Mouse (Mus musculus) limb, embryonic 10.5 days (tissue): ENCODE measurements around the gene Ndufab1. TPM values are rescaled to one million over a fixed set of nuclear protein-coding genes. Genes with fewer than 3 reads are reported as not detected.

Experiments used
- DNase-seq: peaks from one replicate; pipeline ENCODE4 v3.0.0-alpha.2; 2017; ENCODE audit warnings: low spot score
- H3K27ac ChIP-seq: fragments of 300-500 bp; sonication (generic); 2 replicates; pipeline ENCODE4 v1.5.1; 2016; ENCODE audit warnings: mild to moderate bottlenecking
- H3K27me3 ChIP-seq: fragments of 300-500 bp; sonication (generic); 2 replicates; pipeline ENCODE4 v1.6.1; 2016; ENCODE audit warnings: low read depth, mild to moderate bottlenecking; ENCODE audit not compliant: poor library complexity, severe bottlenecking
- H3K36me3 ChIP-seq: fragments of 300-500 bp; sonication (generic); 2 replicates; pipeline ENCODE4 v1.6.1; 2016; ENCODE audit warnings: mild to moderate bottlenecking, moderate library complexity
- H3K4me1 ChIP-seq: fragments of 300-500 bp; sonication (generic); 2 replicates; pipeline ENCODE4 v1.6.1; 2016
- H3K4me3 ChIP-seq: fragments of 300-500 bp; sonication (generic); 2 replicates; pipeline ENCODE4 v1.5.1; 2016; ENCODE audit warnings: mild to moderate bottlenecking, moderate library complexity
- H3K9me3 ChIP-seq: fragments of 300-500 bp; sonication (generic); replicated peaks from 2 replicates; pipeline ENCODE4 v1.6.1; 2016; ENCODE audit warnings: mild to moderate bottlenecking
- WGBS: fragments of 180-500 bp; shearing (Covaris S2); methylation state at CpG from one replicate; pipeline ENCODE4 v1.1.7; 2016; 5-methylcytosine and 5-hydroxymethylcytosine counted together
- polyA plus RNA-seq: library from polyadenylated mRNA; unstranded; fragments of >200 nt; fragmentation: Nextera tagmentation; extraction: Ambion mirVana; gene quantifications from 2 replicates; pipeline ENCODE4 v1.2.1, GENCODE M21; 2016

Gene Ndufab1
- polyA plus RNA-seq, 1 experiment from 2014 or later, result 799 TPM

DNA sequence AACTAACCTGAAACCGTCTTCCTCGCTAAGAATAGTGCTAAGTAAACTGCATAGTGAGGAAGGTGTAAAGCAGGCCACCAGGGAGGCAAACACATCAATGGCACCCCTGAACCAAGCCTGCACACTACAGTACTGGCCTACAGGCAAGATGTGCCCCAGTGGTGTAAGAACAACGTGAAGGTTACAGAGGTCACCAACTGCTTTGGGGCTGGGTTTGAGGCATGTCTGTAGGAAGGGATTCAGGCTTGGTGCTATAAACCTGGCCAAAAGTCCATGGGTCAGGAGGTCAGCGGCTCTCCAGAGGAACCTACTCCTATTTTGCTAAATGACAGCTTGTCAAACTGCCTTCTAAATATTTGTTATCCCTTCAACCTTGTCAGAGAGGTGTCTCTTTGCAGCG is 45.1 kb downstream of the Ndufab1 start:
- H3K36me3 ChIP-seq, result peaks cover 84% of the 10 kb centered on the region
- no peak overlapping the region for H3K27ac ChIP-seq
- 91% methylated on average over 5 of the region's 5 CpGs for WGBS
- H3K27me3 ChIP-seq, result no peaks in the 10 kb centered on the region
- no peak for DNase-seq
- no peaks in the 10 kb centered on the region for H3K4me1 ChIP-seq
- no peak overlapping the region for H3K4me3 ChIP-seq
- no peaks in the 10 kb centered on the region for H3K9me3 ChIP-seq

DNA sequence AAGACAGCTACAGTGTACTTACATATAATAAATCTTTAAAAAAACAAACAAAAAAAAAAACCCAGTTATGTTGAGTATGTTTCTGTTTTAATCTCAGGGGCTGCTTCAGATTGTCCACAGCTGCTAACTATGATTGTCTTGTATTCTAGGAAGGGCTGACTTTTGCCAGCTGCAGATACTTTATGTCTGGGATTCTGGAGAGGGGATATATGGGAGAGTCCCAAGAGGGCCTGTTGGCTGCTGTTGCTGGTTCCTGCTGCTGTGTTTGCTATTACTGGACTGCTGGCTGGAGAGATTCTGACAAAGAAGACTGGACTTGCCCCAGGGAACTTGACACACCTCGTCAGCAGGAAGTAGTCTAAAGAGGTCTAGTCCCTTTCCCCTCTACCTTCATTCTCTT is 50.9 kb downstream of the Ndufab1 start:
- H3K36me3 ChIP-seq, result peaks cover 83% of the 10 kb centered on the region
- DNase-seq, result no peak
- no peak overlapping the region for H3K27ac ChIP-seq
- no peaks in the 10 kb centered on the region for H3K9me3 ChIP-seq
- H3K4me3 ChIP-seq, result no peak overlapping the region
- no peaks in the 10 kb centered on the region for H3K4me1 ChIP-seq
- H3K27me3 ChIP-seq, result no peaks in the 10 kb centered on the region
- 97% methylated on average over 1 of the region's 1 CpGs for WGBS

DNA sequence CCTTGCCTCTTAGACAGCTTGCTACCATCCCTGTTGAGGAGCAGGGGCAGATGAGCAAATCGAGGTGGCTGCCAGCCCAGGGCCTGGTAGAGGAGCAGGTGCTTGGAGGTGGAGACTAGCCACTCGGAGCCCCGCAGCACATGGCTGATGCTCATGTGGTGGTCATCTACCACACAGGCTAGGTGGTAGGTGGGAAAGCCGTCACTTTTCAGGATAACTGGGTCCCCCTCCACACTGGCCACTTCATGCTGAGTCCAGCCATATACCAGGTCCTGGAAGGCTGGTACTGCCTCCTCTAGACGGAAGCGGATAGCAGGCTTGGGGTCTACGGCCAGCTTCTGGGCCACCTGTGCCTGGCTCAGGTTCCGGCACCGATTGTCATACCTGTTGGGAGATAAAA is 53.5 kb downstream of the Ndufab1 start:
- 96% methylated on average over 9 of the region's 9 CpGs for WGBS
- Histone ChIP-seq H3K36me3 (peaks cover 67% of the 10 kb centered on the region), H3K4me1 (no peaks in the 10 kb centered on the region), H3K27me3 (no peaks in the 10 kb centered on the region), H3K9me3 (no peaks in the 10 kb centered on the region), H3K27ac (no peak overlapping the region), H3K4me3 (no peak overlapping the region)
- no peak for DNase-seq

DNA sequence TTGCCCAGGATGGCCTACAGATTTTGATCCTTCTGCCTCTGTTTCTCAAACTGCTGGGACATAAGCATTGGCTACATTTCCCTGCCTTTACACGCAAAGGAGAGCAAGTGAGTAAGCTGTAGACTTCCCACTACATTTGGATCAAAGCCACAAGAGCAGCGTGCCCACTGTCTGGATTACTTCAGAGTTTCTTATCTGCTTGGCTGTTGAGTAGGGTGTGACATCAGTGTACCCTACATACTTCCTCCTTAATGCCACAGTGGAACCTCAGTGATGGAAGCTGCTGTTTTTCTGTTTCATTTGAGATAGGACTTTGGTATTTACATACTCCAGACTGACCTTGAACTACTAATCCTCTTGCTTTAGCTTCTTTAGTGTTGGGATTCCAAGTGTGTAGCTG is 54.9 kb downstream of the Ndufab1 start:
- Histone ChIP-seq H3K4me3 (no peak overlapping the region), H3K36me3 (peaks cover 64% of the 10 kb centered on the region), H3K27me3 (no peaks in the 10 kb centered on the region), H3K27ac (no peak overlapping the region), H3K4me1 (no peaks in the 10 kb centered on the region), H3K9me3 (no peaks in the 10 kb centered on the region)
- 93% methylated on average over 2 of the region's 2 CpGs for WGBS
- DNase-seq, result no peak

DNA sequence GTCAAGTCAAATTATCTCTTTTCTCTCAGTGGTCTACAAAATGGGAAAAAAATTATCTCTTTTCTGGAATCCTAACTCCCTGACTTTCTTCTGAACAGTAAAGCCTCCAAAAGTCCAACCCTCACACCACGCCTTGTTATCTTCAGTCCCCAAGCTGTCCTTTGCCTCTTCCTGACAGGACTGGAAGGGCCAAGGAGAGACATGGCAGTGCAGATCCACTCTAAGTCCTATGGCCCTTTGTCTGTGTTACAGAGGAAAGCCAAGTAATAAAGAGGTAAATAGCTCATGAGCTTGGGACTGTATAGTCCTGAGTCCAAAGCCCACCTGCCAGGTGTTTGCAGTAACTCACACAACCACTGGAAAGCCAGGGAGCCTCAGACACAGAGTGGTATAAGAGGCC is 56.0 kb downstream of the Ndufab1 start:
- no peak overlapping the region for H3K27ac ChIP-seq
- H3K27me3 ChIP-seq, result no peaks in the 10 kb centered on the region
- H3K4me1 ChIP-seq, result no peaks in the 10 kb centered on the region
- no peaks in the 10 kb centered on the region for H3K9me3 ChIP-seq
- 97% methylated on average over 1 of the region's 1 CpGs for WGBS
- peaks cover 65% of the 10 kb centered on the region for H3K36me3 ChIP-seq
- DNase-seq, result no peak
- no peak overlapping the region for H3K4me3 ChIP-seq

DNA sequence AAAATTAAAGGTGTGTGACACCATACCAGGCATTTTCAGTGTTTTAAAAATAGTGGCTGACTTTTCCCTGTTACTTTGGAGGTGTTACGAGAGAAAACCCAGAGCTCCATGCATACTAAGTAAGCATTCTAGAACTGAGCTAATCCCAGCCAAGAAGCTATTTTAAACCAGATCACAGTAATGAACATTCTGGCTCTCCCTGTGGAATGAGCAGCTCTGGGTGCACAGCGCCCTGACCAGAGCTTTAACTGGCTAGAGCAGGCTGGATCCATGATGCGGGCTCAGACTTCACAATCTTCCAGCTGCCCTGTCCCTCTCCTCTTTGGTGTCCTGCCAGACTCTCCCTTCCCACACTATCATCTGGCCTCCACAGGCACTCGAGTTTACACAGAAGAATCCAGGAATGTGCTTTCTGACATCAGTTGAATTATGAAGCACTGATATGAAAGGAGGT is 56.5 kb downstream of the Ndufab1 start:
- no peaks in the 10 kb centered on the region for H3K9me3 ChIP-seq
- no peak overlapping the region for H3K4me3 ChIP-seq
- no peaks in the 10 kb centered on the region for H3K4me1 ChIP-seq
- H3K27me3 ChIP-seq, result no peaks in the 10 kb centered on the region
- no peak for DNase-seq
- no peak overlapping the region for H3K27ac ChIP-seq
- 91% methylated on average over 4 of the region's 4 CpGs for WGBS
- H3K36me3 ChIP-seq, result peaks cover 64% of the 10 kb centered on the region

DNA sequence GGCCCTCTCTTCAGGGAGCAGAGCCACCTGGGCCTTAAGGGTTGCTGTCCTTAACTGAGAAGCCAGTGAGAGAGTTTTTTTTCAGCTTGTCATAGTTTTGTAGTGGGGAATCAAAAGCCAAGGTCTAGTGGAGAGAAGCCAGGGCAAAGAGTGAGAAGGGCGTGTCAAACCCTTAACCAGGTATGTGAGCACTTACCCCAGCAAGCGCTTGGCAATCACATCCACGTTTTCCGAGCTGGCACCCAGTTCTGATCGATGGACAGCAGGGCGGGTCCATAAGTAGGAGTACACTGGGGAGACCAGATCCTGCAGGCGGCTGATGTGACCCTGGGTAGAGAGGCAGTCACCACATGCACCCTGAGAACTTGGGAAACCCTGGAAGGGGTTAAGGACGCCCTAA is 57.6 kb downstream of the Ndufab1 start:
- Histone ChIP-seq H3K27me3 (no peaks in the 10 kb centered on the region), H3K36me3 (peaks cover 67% of the 10 kb centered on the region), H3K9me3 (no peaks in the 10 kb centered on the region), H3K27ac (no peak overlapping the region), H3K4me3 (no peak overlapping the region), H3K4me1 (no peaks in the 10 kb centered on the region)
- DNase-seq, result no peak
- WGBS, result 91% methylated on average over 8 of the region's 8 CpGs

Other genes with a start within 250 kb of the Ndufab1 start
- gene Scnn1b, start 236.8 kb downstream of the Ndufab1 start, polyA plus RNA-seq, result not detected in 2 replicates
- 22.8 and 24.8 TPM in 2 replicates for gene Cog7, start 120.2 kb downstream of the Ndufab1 start, polyA plus RNA-seq
- 140 and 148 TPM in 2 replicates for gene Gga2, start 80.7 kb downstream of the Ndufab1 start, polyA plus RNA-seq
- 83.7 and 87.3 TPM in 2 replicates for gene Ubfd1, start 34.7 kb downstream of the Ndufab1 start, polyA plus RNA-seq
- 19.0 and 20.0 TPM in 2 replicates for gene Ears2, start 34.6 kb downstream of the Ndufab1 start, polyA plus RNA-seq
- 26.8 and 28.4 TPM in 2 replicates for gene Palb2, start 31.1 kb upstream of the Ndufab1 start, polyA plus RNA-seq
- gene Dctn5, start 31.2 kb upstream of the Ndufab1 start, polyA plus RNA-seq, result 110 and 126 TPM in 2 replicates
- gene Plk1, start 57.6 kb upstream of the Ndufab1 start, polyA plus RNA-seq, result 248 and 264 TPM in 2 replicates
- gene Ern2, start 84.3 kb upstream of the Ndufab1 start, polyA plus RNA-seq, result not detected in 2 replicates
- not detected in 2 replicates for gene Chp2, start 117.6 kb upstream of the Ndufab1 start, polyA plus RNA-seq
- gene Prkcb, start 186.9 kb upstream of the Ndufab1 start, polyA plus RNA-seq, result 3.7 and 6.0 TPM in 2 replicates